Mouse (Mus musculus) kidney, adult 2 months (tissue): ENCODE data around the gene Rhbdf2.

ENCODE experiments used
- CTCF ChIP-seq: fragments of 200-500 bp; conservative IDR thresholded peaks from 2 replicates; pipeline ENCODE4 v1.5.1; 2011; ENCODE audit warnings: low read depth, mild to moderate bottlenecking, control low read depth, low read length, moderate library complexity, mixed read lengths; ENCODE audit not compliant: insufficient read depth, insufficient read length
- POLR2A ChIP-seq: fragments of 200-500 bp; IDR thresholded peaks from one replicate; pipeline ENCODE4 v1.6.1; 2011; ENCODE audit warnings: low read depth, low read length, control low read depth

- TF ChIP-seq CTCF (no peak), POLR2A (no peak)
Observed at GRCm38 (mm10) chr11:116617641-116618040, 9.2 kb downstream of the Rhbdf2 start.
